Mouse (Mus musculus) forebrain, postnatal 0 days (tissue): Measurements from ENCODE around the gene Ncf4. TPM values are rescaled to one million over a fixed set of nuclear protein-coding genes. Genes with fewer than 3 reads are reported as not detected.

ENCODE experiments used
- ATAC-seq: fragments of 200-750 bp; cut with Nextera tagmentation; 2 replicates; pipeline ENCODE4 v1.8.0; 2017; ENCODE audit warnings: mild to moderate bottlenecking, moderate library complexity
- DNase-seq: peaks from one replicate; pipeline ENCODE4 v3.0.0-alpha.2; 2015
- H3K27ac ChIP-seq: fragments of 300-500 bp; sonication (generic); 2 replicates; pipeline ENCODE4 v1.5.1; 2014; ENCODE audit warnings: low read depth, mild to moderate bottlenecking, antibody characterized with exemption, low read length, moderate library complexity, mixed read lengths
- H3K27me3 ChIP-seq: fragments of 300-500 bp; sonication (generic); 2 replicates; pipeline ENCODE4 v1.6.1; 2014; ENCODE audit warnings: mild to moderate bottlenecking, low read length, mixed read lengths; ENCODE audit not compliant: insufficient read depth
- H3K36me3 ChIP-seq: fragments of 300-500 bp; sonication (generic); 2 replicates; pipeline ENCODE4 v1.6.1; 2014; ENCODE audit warnings: mild to moderate bottlenecking, moderate library complexity; ENCODE audit not compliant: insufficient read depth
- H3K4me1 ChIP-seq: fragments of 300-500 bp; sonication (generic); 2 replicates; pipeline ENCODE4 v1.6.1; 2014; ENCODE audit warnings: antibody characterized with exemption; ENCODE audit not compliant: insufficient read depth
- H3K4me2 ChIP-seq: fragments of 300-500 bp; sonication (generic); 2 replicates; pipeline ENCODE4 v1.6.1; 2014; ENCODE audit warnings: low read depth, mild to moderate bottlenecking, moderate library complexity
- H3K4me3 ChIP-seq: fragments of 300-500 bp; sonication (generic); 2 replicates; pipeline ENCODE4 v1.5.1; 2014; ENCODE audit warnings: low read depth, low read length, mixed read lengths
- H3K9ac ChIP-seq: fragments of 300-500 bp; sonication (generic); 2 replicates; pipeline ENCODE4 v1.6.1; 2014; ENCODE audit warnings: mild to moderate bottlenecking
- H3K9me3 ChIP-seq: fragments of 300-500 bp; sonication (generic); 2 replicates; pipeline ENCODE4 v1.6.1; 2016; ENCODE audit warnings: low read length
- CTCF ChIP-seq: sonication (generic); IDR thresholded peaks from 2 replicates; pipeline ENCODE4 v1.5.1; 2016; ENCODE audit warnings: antibody characterized with exemption, control low read depth, low read depth
- WGBS: fragments of 180-500 bp; shearing (Covaris S2); extraction: QIAGEN DNeasy Blood & Tissue Kit; methylation state at CpG from one replicate; pipeline ENCODE4 v1.1.7; 2014; 5-methylcytosine and 5-hydroxymethylcytosine counted together
- polyA plus RNA-seq: library from polyadenylated mRNA; unstranded; fragments of >200 nt; fragmentation: Nextera tagmentation; extraction: Ambion mirVana; gene quantifications from 2 replicates; pipeline ENCODE4 v1.2.1, GENCODE M21; 2015
- total RNA-seq: library from RNA; depleted of rRNA; stranded (reverse); fragments of >200 nt; gene quantifications from 2 replicates; pipeline ENCODE4 v1.2.3, GENCODE M21; 2014; rRNA removed

Ncf4 gene
- 2.0 and 3.5 TPM in 2 replicates for total RNA-seq
- 0.86 and 1.4 TPM in 2 replicates for polyA plus RNA-seq

- ATAC-seq (no peak), DNase-seq (no peak)
Measured at GRCm38 (mm10) chr15:78244695-78245492, at the start of gene Ncf4. Ncf4 (plus strand) TSS chr15:78244801.

DNA sequence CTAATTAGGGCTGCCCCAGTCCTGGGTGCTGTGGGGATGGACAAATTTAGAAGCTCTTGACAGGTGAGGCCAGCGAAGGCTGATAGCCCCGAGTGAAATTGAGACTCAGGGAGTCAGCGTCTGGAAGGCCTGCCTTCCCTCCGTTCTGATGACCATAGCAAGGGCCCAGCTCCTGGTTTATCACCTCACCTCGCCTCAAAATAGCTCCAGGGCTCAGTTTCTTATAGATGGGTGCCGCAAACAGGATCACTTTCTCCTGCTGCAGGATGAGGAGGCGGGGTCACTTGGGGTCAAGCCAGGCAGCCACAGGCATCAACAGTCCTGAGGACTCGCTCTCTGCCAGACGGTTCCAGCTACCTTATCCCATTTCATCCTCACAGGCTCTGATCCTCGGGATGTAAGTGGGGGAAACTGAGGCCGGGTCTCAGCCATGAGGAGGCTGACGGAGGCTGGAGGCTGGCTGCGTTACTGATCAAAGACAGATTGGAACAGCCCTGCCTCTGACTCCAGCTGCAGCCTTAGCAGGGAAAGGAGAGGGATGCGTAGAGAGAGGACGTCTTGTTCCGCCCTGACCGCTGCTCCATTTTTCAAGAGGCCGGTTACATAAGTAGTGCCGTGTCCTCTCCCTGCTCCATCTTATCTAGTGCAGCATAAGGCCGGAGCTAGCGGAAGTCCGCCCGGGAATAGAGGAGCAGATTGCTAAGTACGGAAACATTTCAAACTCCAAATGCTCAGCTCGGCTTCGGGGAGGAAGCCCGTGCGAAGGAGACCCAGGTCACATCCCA, 49.3 kb upstream of the Ncf4 start:
- DNase-seq (no peak), ATAC-seq (no peak)
- Histone ChIP-seq H3K9ac (no peak overlapping the region), H3K4me2 (no peak overlapping the region), H3K27me3 (no peaks in the 10 kb centered on the region), H3K27ac (no peak overlapping the region), H3K36me3 (no peaks in the 10 kb centered on the region), H3K4me3 (no peak overlapping the region), H3K4me1 (no peaks in the 10 kb centered on the region), H3K9me3 (no peaks in the 10 kb centered on the region)
- no peak for TF ChIP-seq CTCF
- WGBS: 82% methylated on average over 28 of the region's 28 CpGs

More at GRCm38 (mm10) chr15:78244695-78245492, at the start of gene Ncf4:
- no peaks in the 10 kb centered on the region for H3K27me3 ChIP-seq
- H3K4me1 ChIP-seq: no peaks in the 10 kb centered on the region
- H3K4me3 ChIP-seq: no peak within 1 kb of the TSS
- TF ChIP-seq CTCF: no peak
- WGBS: 68% methylated on average over 7 of the region's 7 CpGs
- no peaks in the 10 kb centered on the region for H3K9me3 ChIP-seq
- no peak within 1 kb of the TSS for H3K4me2 ChIP-seq
- H3K27ac ChIP-seq: no peak within 1 kb of the TSS
- no peaks in the 10 kb centered on the region for H3K36me3 ChIP-seq
- H3K9ac ChIP-seq: no peak within 1 kb of the TSS

- Histone ChIP-seq H3K27ac (no peak overlapping the region), H3K4me3 (peak overlapping the region; percentile 32), H3K4me1 (0 out of 2 replicates have a peak, but pooled peaks cover 4% of the 10 kb centered on the region), H3K4me2 (peak overlapping the region; percentile 69), H3K9me3 (no peaks in the 10 kb centered on the region), H3K9ac (0 out of 2 replicates have a peak overlapping the region, but pooled peaks have one; percentile 6), H3K27me3 (peaks cover 12% of the 10 kb centered on the region; the same call in 1 of the 2 replicates), H3K36me3 (no peaks in the 10 kb centered on the region)
- DNase-seq (peak; percentile 81), ATAC-seq (peak; percentile 79)
- under 1% methylated on average over 41 of the region's 41 CpGs for WGBS
- peak; percentile 44 for TF ChIP-seq CTCF
Measured at GRCm38 (mm10) chr15:78204053-78204847, 40.4 kb upstream of the Ncf4 start.

DNA sequence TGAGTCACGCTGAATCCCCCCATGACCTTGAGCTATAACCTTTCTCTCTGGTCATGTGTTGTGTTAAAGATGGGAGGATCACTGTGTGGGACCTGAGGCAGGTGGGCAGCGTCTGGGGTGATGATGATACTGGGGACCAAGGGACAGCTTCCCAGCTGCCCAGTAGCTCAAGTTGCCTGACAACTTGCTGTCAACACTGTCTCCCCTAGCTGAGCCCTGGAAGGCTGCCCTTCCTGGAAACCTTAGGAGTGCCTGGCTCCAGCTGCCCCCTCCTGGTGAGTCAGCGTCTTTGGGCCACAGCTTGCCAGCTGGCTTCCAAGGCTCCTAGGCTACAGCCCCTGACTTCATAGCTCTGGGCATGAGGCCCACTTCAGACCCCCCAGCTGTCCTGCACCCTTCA, 39.4 kb upstream of the Ncf4 start:
- H3K36me3 ChIP-seq: no peaks in the 10 kb centered on the region
- no peak overlapping the region for H3K9ac ChIP-seq
- peak; percentile 47 for DNase-seq
- H3K4me1 ChIP-seq: 0 out of 2 replicates have a peak, but pooled peaks cover 4% of the 10 kb centered on the region
- peak; percentile 53 for TF ChIP-seq CTCF
- H3K4me2 ChIP-seq: no peak overlapping the region
- ATAC-seq: peak; percentile 64
- 45% methylated on average over 3 of the region's 3 CpGs for WGBS
- no peak overlapping the region for H3K4me3 ChIP-seq
- peaks cover 12% of the 10 kb centered on the region; the same call in 1 of the 2 replicates for H3K27me3 ChIP-seq
- no peaks in the 10 kb centered on the region for H3K9me3 ChIP-seq
- H3K27ac ChIP-seq: no peak overlapping the region

DNA sequence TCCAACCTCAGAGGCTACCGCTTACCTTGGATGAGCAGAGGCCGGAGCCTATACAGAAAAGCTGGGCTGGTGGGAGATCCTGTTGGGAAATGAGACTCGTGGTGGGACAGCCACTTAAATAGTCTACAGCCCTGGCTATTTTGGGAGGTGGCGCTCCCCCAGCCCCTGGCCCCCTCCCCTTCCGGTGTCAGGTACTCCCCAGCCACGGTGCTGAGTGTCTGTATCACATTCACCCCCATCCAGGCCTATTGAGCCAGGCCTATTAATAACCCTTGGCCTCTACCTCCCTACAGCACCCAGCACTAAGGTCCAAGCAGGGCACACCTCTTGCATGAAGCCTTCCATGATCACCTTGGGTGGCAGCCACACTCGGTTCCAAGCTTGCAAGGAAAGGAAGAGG, 38.3 kb upstream of the Ncf4 start, which contains the start of gene Pvalb:
TSS of gene Pvalb (minus strand) at position 89 of the 400 bp plus-strand sequence.
- TF ChIP-seq CTCF: no peak
- Histone ChIP-seq H3K9me3 (no peaks in the 10 kb centered on the region), H3K27me3 (peaks cover 12% of the 10 kb centered on the region; the same call in 1 of the 2 replicates), H3K36me3 (no peaks in the 10 kb centered on the region), H3K4me3 (no peak within 1 kb of the TSS), H3K4me1 (0 out of 2 replicates have a peak, but pooled peaks cover 4% of the 10 kb centered on the region), H3K27ac (no peak within 1 kb of the TSS), H3K9ac (no peak within 1 kb of the TSS), H3K4me2 (no peak within 1 kb of the TSS)
- 87% methylated on average over 7 of the region's 7 CpGs for WGBS
- no peak for ATAC-seq
- no peak for DNase-seq

DNA sequence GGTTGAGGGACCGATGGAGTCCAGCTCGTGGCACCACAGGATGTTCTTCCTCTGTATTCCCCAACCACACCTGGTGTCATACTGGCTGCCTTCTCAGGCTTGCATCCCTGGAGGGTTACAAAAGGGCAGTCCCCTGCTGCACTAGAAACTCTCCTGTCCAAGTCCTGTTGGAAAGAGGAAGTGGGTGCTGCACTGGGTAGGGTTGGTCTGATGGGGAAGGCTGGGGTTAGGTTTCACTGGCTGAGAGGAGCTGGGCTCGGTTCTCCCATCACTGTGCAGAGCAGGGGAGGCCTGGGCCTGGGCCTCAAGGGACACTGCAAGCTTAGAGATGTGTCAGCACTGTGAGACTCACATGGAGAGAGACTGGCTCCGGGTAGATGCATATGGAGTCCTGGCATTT, 34.4 kb upstream of the Ncf4 start:
- DNase-seq: no peak
- 85% methylated on average over 4 of the region's 4 CpGs for WGBS
- Histone ChIP-seq H3K27ac (no peak overlapping the region), H3K4me3 (no peak overlapping the region), H3K27me3 (0 out of 2 replicates have a peak, but pooled peaks cover 2% of the 10 kb centered on the region), H3K4me2 (no peak overlapping the region), H3K4me1 (no peaks in the 10 kb centered on the region), H3K9ac (no peak overlapping the region), H3K36me3 (no peaks in the 10 kb centered on the region), H3K9me3 (no peaks in the 10 kb centered on the region)
- ATAC-seq: no peak
- TF ChIP-seq CTCF: no peak
